Mouse (Mus musculus): ENCODE measurements around the gene Rtn4ip1.

Gene Rtn4ip1

DNA sequence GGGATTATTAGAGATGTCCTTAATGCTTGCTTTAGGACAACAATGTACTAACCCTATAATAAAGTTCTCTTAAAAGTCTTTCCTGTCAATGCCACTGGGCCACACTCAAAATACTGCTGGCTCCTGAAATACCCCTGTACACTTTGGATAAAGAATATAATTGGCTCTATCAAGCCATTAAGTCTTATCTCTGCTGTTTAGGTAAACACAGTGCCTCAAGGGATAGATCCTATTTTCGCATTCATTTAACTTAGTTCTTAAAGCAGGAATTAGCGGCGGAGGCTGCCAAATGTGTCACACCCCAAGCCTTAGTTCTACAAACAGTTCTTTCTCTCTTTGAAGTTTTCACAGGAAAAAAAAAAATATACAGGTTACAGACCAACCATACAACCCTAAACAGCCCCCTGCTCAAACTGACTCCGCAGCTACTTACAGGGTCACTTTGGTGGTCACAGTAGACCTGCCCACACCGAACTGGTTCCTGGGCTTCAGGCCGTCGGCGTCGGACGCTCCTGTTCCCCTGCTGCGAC is 101.5 kb downstream of the Rtn4ip1 start:
- DNase-seq (ENCODE audit: low spot score): peak; percentile 48

DNA sequence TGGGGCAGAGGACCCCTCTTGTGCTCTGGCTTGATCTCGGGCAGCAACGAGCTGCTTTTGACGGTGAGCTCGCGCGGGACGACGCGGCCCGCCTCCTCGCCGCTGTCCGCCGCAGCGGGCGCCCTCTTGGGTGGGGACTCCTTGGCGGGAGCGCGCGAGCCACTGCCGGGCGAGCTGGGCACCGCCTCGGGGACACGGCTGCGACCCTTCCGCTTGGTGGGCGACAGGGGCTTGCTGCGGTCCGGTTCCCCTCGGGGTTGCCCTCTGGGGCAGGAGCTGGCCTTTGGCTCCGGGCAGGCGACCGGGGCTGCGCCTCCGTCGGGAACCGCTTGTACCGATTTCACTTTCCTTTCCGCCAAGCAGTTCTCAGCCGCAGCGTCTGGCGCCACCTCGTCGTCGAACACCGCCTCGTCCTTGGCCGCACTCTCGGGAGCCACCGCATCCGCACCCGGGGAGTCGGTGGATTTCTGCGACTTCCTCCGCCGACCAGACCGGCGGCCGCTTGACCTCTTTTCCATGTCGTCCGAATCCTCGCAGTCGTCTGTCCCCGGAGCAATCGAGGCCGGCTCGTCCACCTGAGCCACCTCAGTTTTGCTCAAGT is 102.0 kb downstream of the Rtn4ip1 start:
- peak; percentile 79 for DNase-seq (ENCODE audit: low spot score)

DNA sequence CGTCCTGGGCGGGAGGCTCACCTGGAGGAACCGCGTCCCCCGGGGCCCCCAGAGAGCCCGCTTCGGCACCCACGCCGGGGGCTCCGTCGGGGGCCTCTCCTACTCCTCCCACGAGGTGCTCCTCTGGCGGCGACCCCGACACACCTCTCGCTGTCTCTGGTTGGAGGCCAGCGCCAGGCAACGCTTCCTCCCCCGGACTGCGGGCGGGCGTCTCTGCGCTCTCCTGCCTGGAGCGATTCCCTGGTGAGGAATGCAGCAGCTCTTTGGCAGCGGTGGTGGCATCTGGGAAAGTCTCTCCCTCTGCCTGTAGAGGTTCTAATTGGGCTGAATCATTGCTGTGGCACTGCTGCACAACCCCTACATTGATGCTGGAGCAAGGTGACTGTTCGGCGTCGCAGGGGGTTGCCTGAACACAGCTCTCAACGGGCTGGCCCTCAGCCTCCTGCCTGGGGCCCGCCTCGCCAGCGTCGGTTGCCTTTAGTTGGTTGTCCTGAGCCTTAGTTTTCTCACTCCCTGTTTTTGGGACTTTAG is 102.7 kb downstream of the Rtn4ip1 start:
- peak; percentile 62 for DNase-seq (ENCODE audit: low spot score)

DNA sequence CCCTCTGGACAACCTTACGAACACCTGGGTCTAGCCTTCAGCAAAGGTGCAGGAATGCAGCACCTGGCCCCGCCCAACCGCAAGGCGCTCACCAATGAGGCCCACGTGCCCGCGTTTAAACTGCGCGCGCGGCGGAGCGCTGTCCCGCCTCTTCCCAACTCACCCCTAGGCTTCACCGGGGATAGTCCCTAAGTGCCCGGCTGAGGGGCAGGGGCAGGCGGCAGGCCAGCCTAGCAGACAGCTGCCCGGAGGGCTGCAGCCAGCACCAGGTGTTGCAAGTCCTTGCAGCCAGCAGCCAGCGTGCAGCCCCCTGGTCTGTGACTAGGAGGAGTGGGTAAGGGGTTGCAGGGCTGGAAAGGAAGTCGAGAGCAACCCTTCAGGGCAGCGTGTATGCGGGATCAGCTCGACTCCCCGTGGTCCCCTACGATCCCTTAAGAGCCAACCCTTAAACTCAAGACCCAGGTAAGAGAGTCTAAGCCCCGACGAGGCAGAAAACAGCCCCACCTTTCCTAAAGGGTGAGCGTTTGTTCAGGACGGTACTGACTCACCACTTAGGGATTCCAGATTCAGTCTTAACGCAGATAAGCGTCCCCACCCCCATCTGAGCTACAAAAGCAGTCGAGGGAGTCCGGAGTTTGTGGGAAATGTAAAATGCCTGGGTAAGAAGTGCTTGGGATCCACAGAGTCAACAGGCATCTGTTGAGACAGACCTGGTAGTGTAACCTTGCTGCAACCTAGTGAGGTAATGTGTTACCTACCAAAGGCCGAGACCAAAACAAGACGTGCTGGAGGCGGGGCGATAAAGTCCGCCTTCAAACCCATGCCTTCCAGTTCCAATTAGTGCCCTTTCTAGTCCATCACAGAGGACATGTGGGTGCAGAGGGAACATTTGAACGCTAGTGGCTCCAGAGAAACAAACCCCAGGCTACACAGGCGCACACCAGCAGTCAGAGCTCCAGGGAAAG is 104.4 kb downstream of the Rtn4ip1 start:
- peak; percentile 47 for DNase-seq (ENCODE audit: low spot score)

Measured in adipocyte (in vitro differentiated cells).